Mouse (Mus musculus) limb, embryonic 10.5 days (tissue): ENCODE measurements at regions not wholly inside any gene's neighbourhood (a gene's known extent, or its start where the extent isn't known, plus 50 kb on each side); places are given as distances from the start of the nearest gene placed in this dataset.

ENCODE experiments used
- DNase-seq: peaks from one replicate; pipeline ENCODE4 v3.0.0-alpha.2; 2017; ENCODE audit warnings: low spot score
- H3K27ac ChIP-seq: fragments of 300-500 bp; sonication (generic); 2 replicates; pipeline ENCODE4 v1.5.1; 2016; ENCODE audit warnings: mild to moderate bottlenecking
- H3K27me3 ChIP-seq: fragments of 300-500 bp; sonication (generic); 2 replicates; pipeline ENCODE4 v1.6.1; 2016; ENCODE audit warnings: low read depth, mild to moderate bottlenecking; ENCODE audit not compliant: poor library complexity, severe bottlenecking
- H3K36me3 ChIP-seq: fragments of 300-500 bp; sonication (generic); 2 replicates; pipeline ENCODE4 v1.6.1; 2016; ENCODE audit warnings: mild to moderate bottlenecking, moderate library complexity
- H3K4me1 ChIP-seq: fragments of 300-500 bp; sonication (generic); 2 replicates; pipeline ENCODE4 v1.6.1; 2016
- H3K4me3 ChIP-seq: fragments of 300-500 bp; sonication (generic); 2 replicates; pipeline ENCODE4 v1.5.1; 2016; ENCODE audit warnings: mild to moderate bottlenecking, moderate library complexity
- H3K9me3 ChIP-seq: fragments of 300-500 bp; sonication (generic); replicated peaks from 2 replicates; pipeline ENCODE4 v1.6.1; 2016; ENCODE audit warnings: mild to moderate bottlenecking
- WGBS: fragments of 180-500 bp; shearing (Covaris S2); methylation state at CpG from one replicate; pipeline ENCODE4 v1.1.7; 2016; 5-methylcytosine and 5-hydroxymethylcytosine counted together

DNA sequence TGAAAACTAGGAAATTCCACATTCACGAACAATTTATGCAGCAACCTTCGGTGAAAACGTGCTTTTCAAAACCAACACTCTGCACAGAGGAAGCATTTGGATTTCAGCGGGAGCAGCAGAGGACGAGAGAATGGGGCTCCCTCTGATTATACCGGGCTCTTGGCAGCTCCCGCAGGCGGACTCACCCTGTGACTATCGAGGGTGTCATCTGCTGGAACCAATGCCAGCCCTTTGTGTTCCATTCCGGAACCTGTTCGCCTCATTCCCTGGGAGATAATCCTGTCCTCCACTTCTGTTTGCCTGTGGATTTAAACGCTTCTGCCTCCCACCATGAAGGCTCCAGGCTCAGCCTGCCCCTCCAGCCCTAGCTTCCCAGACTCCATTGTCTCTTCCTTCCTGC lies 77.1 kb downstream of the Utp18 start:
- Histone ChIP-seq H3K27me3 (no peaks in the 10 kb centered on the region), H3K27ac (no peak overlapping the region), H3K4me1 (no peaks in the 10 kb centered on the region), H3K9me3 (no peaks in the 10 kb centered on the region), H3K36me3 (no peaks in the 10 kb centered on the region), H3K4me3 (no peak overlapping the region)
- 90% methylated on average over 12 of the region's 12 CpGs for WGBS
- no peak for DNase-seq

DNA sequence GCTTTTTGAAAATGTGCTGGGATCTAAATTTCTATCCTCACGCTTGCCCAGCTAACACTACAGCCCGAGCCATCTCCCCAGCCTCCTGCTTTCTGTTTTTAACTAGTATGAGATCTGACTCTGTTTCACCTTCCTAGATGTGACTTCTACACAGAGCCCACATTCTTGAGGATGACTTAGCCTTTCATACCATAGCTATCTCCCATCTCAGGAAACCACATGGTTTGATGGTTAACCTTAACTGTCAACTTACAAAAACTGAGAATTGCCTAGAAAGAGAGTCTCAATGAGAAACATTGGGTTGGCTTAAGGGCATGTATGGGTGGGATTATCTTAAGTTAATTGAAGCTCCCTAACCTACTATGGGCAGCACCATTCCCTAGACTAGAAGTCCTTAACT lies 78.4 kb downstream of the Utp18 start:
- H3K9me3 ChIP-seq, result no peaks in the 10 kb centered on the region
- no peak for DNase-seq
- no peak overlapping the region for H3K27ac ChIP-seq
- no peak overlapping the region for H3K4me3 ChIP-seq
- 93% methylated on average over 2 of the region's 2 CpGs for WGBS
- no peaks in the 10 kb centered on the region for H3K27me3 ChIP-seq
- no peaks in the 10 kb centered on the region for H3K36me3 ChIP-seq
- H3K4me1 ChIP-seq, result no peaks in the 10 kb centered on the region

DNA sequence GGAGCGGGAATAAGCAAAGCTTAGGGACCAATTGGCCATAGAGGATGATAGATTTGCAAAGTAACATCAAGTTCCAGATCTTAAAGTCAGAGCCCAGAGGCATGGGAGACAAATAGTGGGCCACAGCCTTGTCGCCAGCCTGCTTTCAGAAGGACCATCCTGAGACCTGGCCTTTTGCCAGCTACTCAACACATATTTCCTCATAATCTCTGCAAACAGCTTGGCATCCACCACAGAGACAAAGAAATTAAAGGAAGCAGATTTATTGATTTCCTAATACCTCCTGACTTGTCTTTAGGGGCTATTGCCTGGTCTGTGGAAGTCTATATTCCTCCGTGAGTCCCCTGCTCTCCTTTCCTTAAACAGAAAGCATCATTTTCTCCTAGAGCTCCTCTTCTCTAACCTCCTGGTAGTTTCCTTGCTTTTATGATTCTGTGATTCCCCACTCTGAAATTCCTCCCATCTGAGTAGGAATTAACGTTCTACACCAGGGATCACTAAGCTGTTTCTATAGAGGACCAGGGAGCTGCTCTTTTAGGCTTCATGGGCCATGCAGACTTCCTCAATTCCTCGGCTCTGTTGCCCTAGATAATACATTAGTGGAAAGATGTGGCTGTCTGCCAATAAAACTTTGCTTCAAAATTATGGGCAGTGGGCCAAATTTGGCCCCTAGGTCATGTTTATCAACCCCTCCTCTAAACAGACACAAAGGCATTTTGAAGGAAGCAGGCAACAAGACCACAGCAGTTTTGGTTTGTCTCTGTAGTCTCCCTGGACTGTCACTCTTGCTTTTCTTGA lies 114.2 kb downstream of the Utp18 start:
- no peaks in the 10 kb centered on the region for H3K4me1 ChIP-seq
- WGBS, result 86% methylated on average over 5 of the region's 5 CpGs
- H3K9me3 ChIP-seq, result no peaks in the 10 kb centered on the region
- no peaks in the 10 kb centered on the region for H3K27me3 ChIP-seq
- DNase-seq, result no peak
- H3K36me3 ChIP-seq, result no peaks in the 10 kb centered on the region
- no peak overlapping the region for H3K27ac ChIP-seq
- no peak overlapping the region for H3K4me3 ChIP-seq

DNA sequence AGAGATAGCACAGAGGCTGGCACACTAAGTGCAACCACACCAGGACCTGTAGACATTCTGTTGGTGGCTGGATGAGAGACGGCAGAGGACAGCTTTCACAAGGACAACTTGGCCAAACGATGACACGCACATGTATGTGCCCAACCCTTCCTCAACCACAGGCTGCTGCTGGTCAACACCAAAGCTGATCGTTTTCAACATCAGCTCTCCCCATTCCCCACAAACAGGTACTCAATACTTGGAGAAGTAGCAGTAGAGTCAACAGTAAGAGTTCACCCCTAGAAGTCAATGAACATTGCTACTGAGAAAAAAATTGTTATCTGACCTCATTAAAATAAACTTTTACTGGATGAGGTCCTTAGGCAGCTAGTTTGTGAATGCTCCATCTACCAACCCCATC lies 119.6 kb downstream of the Utp18 start:
- no peaks in the 10 kb centered on the region for H3K36me3 ChIP-seq
- peaks cover 11% of the 10 kb centered on the region for H3K4me1 ChIP-seq
- DNase-seq, result peak; percentile 0
- no peaks in the 10 kb centered on the region for H3K27me3 ChIP-seq
- H3K9me3 ChIP-seq, result no peaks in the 10 kb centered on the region
- WGBS, result 96% methylated on average over 4 of the region's 4 CpGs
- no peak overlapping the region for H3K27ac ChIP-seq
- H3K4me3 ChIP-seq, result no peak overlapping the region

DNA sequence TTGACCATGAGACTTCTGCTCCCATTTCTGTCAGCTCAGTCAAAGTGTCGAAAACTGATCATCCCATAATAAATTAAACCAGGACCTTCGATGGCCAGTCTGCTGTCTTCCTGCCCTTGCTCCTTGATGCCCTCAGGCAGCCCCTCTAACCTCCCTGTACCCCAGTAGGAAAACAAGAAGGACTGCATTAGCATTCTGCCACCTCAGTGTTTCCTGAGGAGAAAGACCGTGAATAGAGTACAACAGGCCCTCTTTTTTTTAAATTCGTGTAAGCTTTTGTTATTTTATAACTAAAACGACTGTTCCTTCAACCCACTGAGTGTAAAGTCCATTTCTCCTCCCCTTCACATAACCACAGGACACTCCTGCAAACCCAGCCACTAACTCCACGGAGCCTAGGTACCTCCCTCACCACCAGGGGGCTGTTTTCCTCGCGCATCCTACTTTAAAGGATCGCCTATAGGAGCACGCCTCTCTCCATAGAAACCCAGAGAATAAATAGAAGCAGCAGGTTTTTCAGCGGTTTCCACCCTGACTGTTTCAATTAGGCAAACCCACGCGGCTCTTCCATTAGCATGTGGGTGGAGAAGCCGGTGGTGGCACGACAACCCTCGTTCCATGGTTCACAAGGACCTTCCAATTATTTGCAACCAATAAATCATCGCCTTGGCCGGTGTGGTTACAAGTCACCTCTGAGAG lies 122.6 kb downstream of the Utp18 start:
- 14% methylated on average over 18 of the region's 18 CpGs for WGBS
- H3K9me3 ChIP-seq, result no peaks in the 10 kb centered on the region
- H3K27me3 ChIP-seq, result no peaks in the 10 kb centered on the region
- peaks cover 11% of the 10 kb centered on the region for H3K4me1 ChIP-seq
- peak; percentile 63 for DNase-seq
- no peaks in the 10 kb centered on the region for H3K36me3 ChIP-seq
- peak overlapping the region; percentile 32 for H3K4me3 ChIP-seq
- no peak overlapping the region for H3K27ac ChIP-seq

DNA sequence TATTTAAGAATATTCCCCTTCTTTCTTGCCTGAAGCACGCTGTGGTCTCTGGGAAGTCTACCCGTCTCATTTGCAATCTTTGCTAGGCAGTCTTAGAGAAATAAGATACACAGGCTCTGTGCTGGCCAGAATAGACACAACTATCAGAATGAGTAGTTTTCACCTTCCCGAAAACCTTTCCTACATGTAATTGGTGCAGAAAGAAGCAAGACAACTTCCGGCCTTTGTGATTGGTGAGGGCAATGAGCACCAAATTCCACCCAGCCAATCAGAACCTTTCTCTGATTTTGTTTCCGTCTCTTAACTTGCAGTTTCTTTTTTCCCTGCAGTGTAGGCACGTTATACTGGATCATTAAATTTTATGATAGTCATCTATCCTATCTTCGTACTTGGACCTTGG lies 127.7 kb downstream of the Utp18 start:
- no peaks in the 10 kb centered on the region for H3K36me3 ChIP-seq
- DNase-seq, result no peak
- H3K27me3 ChIP-seq, result no peaks in the 10 kb centered on the region
- no peak overlapping the region for H3K4me3 ChIP-seq
- no peak overlapping the region for H3K27ac ChIP-seq
- H3K9me3 ChIP-seq, result no peaks in the 10 kb centered on the region
- WGBS, result 88% methylated on average over 7 of the region's 7 CpGs
- no peaks in the 10 kb centered on the region for H3K4me1 ChIP-seq

DNA sequence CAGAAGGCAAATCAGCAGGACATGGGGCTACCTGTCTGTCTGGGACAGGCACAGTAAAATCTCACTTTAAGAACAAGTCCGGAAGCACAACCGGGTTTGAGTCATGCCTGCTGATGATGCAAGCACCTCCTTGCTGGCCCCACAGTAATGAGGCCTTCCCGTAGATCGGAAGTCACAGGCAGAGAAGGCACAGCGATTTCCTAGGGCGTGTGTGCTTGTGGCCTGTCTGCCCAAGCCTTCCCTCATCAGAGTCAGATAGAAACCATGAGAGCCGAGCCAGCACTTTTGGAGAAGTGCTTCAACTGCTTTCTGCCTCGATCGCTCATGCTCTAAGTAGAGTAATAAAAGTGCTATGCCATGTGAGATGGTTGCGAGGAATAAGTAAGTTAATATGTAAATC lies 148.9 kb downstream of the Utp18 start:
- 94% methylated on average over 10 of the region's 10 CpGs for WGBS
- Histone ChIP-seq H3K27me3 (no peaks in the 10 kb centered on the region), H3K4me1 (peaks cover 10% of the 10 kb centered on the region; the same call in 1 of the 2 replicates), H3K27ac (no peak overlapping the region), H3K36me3 (no peaks in the 10 kb centered on the region), H3K4me3 (no peak overlapping the region), H3K9me3 (no peaks in the 10 kb centered on the region)
- no peak for DNase-seq

DNA sequence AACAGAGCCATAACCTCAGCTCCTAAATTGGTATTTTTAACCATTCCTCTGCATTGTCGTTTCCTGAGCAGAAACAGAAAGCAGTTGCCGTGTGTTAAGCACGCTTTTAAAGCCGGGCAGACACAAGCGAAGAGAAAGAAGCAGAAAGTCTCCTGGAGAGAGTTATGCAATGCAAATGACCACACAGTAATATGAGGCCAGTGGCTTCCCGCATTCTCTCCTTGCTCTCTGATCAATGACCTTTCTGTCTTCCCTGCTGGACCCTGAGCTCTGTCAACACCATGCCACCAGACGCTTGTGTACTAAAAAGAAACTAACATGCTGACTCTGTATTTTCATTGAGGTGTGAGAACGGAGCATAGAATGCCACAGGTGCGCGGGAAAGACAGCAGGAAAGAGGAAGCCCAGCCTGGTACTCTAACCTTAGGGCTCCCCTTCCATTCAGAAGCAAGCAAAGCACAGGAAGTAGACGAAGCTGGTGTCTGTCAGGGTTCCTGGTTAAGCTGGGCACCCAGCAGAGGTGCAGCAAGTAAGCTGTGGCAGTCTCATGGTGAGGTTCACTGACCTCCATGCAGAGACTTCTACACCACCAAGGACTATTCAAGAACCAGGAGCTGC lies 151.9 kb downstream of the Utp18 start:
- peaks cover 13% of the 10 kb centered on the region; the same call in 1 of the 2 replicates for H3K4me1 ChIP-seq
- H3K36me3 ChIP-seq, result no peaks in the 10 kb centered on the region
- H3K27me3 ChIP-seq, result no peaks in the 10 kb centered on the region
- 55% methylated on average over 11 of the region's 11 CpGs for WGBS
- no peak overlapping the region for H3K4me3 ChIP-seq
- no peaks in the 10 kb centered on the region for H3K9me3 ChIP-seq
- peak; percentile 39 for DNase-seq
- H3K27ac ChIP-seq, result no peak overlapping the region

DNA sequence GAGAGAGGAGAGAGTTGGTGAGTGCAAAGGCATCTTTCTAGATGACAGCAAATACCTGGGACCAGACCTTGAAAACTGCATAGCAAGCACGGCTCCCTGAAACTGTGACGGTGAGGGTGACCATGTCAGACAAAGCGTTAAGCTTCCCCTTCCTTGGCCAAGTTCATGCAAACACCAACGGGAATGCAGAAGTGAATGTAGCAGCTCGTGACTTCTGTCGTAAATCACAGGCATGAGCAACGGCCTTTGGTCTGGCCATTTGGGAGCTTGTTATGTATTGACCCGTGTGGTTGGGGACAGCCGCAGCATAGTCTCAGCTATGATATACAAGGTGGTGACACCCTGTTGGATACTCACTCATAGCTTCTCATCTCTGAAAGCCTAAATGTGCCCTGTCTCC lies 156.4 kb downstream of the Utp18 start:
- H3K36me3 ChIP-seq, result no peaks in the 10 kb centered on the region
- peaks cover 10% of the 10 kb centered on the region; the same call in 1 of the 2 replicates for H3K4me1 ChIP-seq
- H3K27me3 ChIP-seq, result no peaks in the 10 kb centered on the region
- no peak for DNase-seq
- 66% methylated on average over 9 of the region's 9 CpGs for WGBS
- H3K27ac ChIP-seq, result no peak overlapping the region
- no peaks in the 10 kb centered on the region for H3K9me3 ChIP-seq
- no peak overlapping the region for H3K4me3 ChIP-seq

DNA sequence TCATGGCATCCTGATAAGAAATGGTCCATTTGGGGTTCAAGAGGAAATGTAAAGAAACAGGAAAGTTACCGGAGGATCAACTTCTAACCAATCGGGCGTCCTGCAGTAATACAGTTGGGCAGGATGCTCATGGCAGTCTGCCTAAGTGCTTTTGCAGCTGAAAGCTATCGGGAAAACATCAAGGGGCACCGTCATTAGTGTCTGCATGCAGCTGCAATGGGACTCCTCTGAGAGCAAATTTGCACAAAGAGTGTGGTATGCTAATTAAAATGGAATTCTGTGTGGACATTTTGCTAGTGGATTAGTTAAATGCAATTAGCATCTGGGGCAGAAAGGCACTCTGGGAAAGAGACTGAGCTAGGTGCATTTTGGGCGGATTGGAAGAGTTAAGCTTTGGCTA lies 160.3 kb downstream of the Utp18 start:
- WGBS, result 79% methylated on average over 6 of the region's 6 CpGs
- Histone ChIP-seq H3K4me1 (0 out of 2 replicates have a peak, but pooled peaks cover 2% of the 10 kb centered on the region), H3K36me3 (no peaks in the 10 kb centered on the region), H3K27ac (no peak overlapping the region), H3K27me3 (no peaks in the 10 kb centered on the region), H3K9me3 (no peaks in the 10 kb centered on the region), H3K4me3 (no peak overlapping the region)
- DNase-seq, result no peak

DNA sequence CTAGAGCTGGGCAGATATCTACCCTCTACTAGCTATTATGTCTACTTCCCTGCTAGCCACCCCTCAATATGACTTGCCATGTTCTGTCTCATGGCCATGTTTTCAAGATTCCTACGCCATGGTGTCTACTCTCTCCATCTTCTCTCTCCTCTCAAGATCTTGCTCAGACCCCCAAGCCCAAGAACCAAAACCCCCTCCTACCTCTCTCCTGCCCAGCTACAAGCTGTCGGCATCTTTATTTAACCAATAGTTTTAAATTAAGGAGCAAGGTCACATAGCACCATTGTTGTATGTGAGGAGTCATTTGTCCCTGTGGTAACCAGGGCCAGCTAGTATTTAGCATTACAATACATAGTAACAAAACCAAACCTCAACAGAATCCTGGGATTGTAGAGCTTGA lies 166.4 kb downstream of the Utp18 start:
- H3K4me1 ChIP-seq, result no peaks in the 10 kb centered on the region
- WGBS, result 87% methylated on average over 2 of the region's 2 CpGs

DNA sequence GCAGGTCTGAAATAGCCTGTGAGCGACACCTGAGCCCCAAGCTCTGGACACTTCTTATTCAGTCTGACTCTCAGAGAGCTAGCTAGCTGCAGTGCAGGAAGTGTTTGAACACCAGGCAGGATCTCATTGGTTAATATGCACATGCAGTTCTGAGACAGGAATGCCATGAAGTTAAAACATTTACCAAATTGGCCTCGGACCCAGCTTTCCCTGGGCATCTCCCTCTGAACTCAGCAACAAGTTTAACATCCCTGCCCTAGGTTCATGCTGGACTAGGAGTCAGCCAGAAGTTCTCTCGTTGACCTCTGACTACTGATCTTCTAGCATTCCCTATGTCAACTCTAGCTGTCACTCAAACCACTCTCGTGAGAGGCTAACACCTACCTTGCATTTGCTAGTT lies 175.9 kb downstream of the Utp18 start:
- H3K36me3 ChIP-seq, result no peaks in the 10 kb centered on the region
- no peaks in the 10 kb centered on the region for H3K4me1 ChIP-seq
- no peak for DNase-seq
- no peak overlapping the region for H3K27ac ChIP-seq
- H3K4me3 ChIP-seq, result no peak overlapping the region
- no peaks in the 10 kb centered on the region for H3K27me3 ChIP-seq
- no peaks in the 10 kb centered on the region for H3K9me3 ChIP-seq
- WGBS, result 84% methylated on average over 4 of the region's 4 CpGs

More for the DNA sequence above, 166.4 kb downstream of the Utp18 start:
- H3K27me3 ChIP-seq, result no peaks in the 10 kb centered on the region
- H3K27ac ChIP-seq, result no peak overlapping the region
- H3K4me3 ChIP-seq, result no peak overlapping the region
- no peaks in the 10 kb centered on the region for H3K9me3 ChIP-seq
- H3K36me3 ChIP-seq, result no peaks in the 10 kb centered on the region
- no peak for DNase-seq

DNA sequence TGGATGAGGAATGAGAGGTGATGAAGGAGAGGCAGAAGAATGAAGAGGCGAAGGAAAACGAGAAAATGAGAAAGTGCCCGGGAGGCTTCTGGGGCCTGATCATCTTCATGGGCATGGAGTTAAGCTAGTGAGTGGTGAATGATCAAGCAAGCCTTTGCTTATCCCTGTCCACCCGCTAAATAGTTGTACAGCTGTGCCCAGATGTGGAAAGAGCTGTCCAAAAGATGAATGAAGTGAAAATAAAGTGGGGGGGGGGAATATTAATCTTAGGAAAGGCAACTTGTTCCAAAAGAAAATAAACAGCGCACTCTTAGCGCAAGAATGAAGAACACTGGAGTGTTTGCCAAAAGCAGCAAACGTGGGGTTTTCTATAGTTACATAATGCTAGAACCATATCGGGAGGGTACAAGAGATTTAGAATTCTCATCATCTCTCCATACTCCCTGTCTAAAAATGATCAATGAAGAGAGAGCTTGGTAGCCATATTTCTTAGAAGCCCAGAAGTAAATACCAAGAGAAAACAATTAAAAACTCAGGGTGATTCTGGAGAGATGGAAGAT lies 188.5 kb downstream of the Utp18 start:
- WGBS, result 93% methylated on average over 8 of the region's 8 CpGs

More for the DNA sequence above, 188.5 kb downstream of the Utp18 start:
- no peaks in the 10 kb centered on the region for H3K36me3 ChIP-seq
- H3K27me3 ChIP-seq, result no peaks in the 10 kb centered on the region
- H3K27ac ChIP-seq, result no peak overlapping the region
- no peaks in the 10 kb centered on the region for H3K9me3 ChIP-seq
- no peaks in the 10 kb centered on the region for H3K4me1 ChIP-seq
- no peak for DNase-seq
- H3K4me3 ChIP-seq, result no peak overlapping the region
